Mouse (Mus musculus) retina, postnatal 7 days (tissue): ENCODE measurements around the gene Ccm2.
"Not testable (repeated sequence)": the region's sequence is repeated elsewhere in the genome, so short reads cannot be mapped to it uniquely, and the experiment has no call there.

Source experiments
- DNase-seq: peaks from one replicate; pipeline ENCODE4 v3.0.0-alpha.2; 2012; ENCODE audit warnings: low read depth, low spot score

Gene Ccm2

DNA sequence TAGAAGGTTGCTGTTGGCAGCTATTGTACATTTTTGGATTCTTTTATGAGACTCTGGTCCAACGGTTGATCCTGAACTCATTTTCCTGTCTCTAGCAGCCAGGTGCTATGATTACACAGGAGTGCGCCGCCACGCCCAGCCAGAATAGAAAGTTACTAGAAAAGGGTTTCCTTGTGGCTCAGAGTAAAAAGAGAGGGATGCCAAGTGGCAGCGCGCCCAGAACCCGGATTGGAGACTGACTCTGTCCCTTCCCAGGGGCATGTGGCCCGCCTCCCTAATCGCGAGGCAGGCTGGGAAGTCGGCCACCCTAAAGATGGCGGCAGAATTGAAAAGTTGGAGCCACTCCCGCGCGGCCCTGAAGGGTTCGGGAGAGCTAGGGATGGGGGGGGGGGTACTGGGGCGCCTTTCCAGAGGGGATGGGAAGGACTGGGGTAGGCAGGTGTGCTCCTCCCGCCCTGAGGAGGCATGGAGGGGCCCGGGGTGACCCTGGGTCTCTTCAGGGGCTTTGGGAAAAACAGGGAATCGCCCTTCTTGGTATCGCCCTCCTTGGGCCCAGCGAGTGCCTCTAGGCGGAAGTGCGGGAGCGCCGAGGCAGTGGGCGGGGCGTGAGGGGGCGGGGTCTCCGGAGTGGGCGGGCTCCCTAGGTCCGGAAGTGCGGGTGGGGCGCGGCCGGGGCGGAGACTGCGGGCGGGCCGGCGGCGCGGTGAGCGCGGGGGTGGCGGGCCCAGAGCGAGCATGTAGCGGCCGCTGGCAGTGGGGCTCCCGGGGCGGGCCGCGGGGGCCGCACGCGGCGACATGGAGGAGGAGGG lies at the start of gene Ccm2:
Gene Ccm2 (plus strand): TSS at position 683 of the 809 bp plus-strand sequence.
- DNase-seq = peak; percentile 88

DNA sequence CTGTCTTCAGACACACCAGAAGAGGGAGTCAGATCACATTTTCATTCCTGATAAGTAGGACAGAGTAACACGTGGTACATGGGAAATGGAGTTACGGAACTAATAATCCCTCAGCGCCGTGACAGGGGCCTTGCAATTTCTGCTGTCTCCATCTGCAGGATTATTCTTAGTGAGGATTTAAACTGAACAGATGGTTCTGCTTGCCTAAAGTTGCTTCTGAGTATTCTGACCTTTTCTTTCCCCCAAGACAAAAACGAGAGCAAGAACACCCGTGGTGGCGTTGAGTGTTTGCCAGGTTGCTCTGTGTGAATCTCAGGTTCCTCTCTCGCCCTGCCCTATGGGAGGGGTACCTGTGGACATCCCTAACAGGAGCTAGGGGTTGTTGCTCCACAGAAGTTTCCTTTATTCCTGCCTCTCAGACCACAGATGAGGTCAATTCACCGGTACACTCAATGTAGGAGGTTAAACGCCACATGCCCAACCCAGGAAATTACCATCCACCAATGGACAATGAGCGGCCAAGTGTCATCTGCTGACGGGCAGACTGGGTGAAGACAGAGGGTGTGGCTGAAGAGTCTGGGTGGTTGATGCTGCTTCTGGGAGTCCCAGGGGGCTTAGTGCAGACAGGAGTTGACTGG lies 49.3 kb upstream of the Ccm2 start:
- DNase-seq = peak; percentile 72

DNA sequence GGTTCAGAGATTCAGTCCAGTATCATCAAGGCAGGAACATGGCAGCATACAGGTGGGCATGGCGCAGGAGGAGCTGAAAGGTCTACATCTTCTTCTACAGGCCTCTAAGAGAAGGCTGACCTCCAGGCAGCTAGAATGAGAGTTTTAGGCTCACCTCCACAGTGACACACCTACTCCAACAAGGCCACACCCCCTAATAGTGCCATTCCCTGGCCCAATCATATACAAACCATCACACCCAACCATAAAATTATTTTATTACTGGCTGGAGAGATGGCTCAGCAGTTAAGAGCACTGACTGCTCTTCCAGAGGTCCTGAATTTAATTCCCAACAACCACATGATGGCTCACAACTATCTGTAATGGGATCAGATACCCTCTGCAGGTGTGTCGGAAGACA lies 44.2 kb upstream of the Ccm2 start:
- no peak for DNase-seq

DNA sequence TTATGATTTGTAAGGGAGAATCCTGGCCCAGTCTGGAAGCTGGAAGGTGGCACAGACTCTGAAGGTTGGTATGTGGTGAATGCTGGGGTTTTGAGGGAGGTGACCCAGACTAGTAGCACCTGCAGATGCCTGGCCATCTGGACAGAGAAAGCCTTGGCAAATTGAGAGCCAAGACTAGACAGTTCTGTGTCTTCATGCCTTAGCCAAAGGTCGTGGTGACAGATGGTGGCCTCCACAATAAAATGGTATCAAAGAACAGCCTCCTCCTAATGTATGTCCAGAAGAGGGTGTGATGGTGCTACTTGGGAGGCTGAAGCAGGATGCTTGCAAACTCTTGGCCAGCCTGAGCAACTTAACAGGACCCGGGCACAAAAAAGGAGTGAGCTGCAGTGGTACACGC lies 42.5 kb upstream of the Ccm2 start:
- no peak for DNase-seq

DNA sequence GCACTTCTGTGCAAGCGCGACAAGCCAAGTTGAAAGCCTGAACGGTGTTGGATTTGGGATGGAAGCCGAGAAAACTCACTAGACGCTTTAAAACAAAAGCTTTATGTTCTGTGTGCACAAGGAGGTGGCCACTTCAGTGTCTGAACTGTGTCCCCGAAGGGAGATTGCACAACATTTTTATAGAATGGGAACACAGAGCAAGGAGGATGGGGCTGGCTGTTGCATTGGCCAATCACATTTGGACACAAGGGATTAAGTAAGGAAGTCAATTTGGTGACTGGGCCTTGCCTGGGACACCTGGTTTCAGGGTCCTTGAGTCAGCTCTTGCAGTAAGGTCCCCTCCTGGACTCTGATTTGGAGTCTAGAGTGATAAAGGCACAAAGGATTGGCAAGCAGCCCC lies 42.0 kb upstream of the Ccm2 start:
- DNase-seq = no peak

DNA sequence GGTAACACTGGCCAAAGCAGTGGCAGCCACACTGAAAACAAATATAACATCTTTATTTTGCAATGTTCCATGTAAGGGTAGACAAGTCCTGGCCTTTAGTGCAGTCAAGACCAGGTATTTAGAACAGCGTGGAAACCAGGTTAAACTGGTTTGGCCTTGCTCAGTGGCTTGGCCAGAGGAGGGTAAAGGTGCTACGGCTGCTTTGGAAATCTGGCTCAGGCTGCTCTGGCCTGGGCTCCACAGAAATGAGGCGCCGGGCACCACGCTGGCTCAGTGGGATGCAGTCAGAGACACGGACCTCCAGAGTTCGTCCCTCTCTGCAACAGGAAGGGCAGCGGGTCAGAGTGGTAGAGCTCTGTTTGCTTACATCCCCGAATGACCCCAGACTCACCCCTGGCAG lies 40.2 kb upstream of the Ccm2 start:
- no peak for DNase-seq

DNA sequence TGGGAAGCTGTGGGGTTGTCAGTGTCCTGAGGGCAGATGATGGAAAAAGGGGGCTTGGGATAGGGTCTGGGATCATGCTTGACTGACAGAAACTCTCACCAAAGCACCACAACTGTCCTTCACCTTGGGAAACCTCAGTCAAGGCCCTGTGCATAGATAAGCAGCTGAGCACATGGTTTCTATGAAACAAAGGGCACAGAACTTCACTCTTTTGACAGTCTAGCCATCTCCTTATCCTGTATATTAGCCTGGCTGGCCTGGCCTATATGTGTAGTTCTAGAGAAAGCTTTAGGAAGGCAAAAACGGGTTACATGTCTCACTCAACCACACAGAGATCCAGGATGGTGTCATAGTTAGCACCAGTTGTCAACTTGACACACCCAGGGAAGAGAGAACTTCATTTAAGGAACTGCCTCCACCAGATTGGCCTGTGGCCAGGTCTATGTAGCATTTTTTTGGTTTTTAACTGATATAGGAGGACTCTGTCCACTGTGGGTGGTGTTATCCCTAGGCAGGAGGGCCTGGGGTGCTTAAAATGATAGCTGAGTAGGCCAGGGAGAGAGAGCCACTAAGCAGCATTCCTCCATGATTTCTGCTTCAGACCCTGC lies 38.3 kb upstream of the Ccm2 start:
- no peak for DNase-seq

DNA sequence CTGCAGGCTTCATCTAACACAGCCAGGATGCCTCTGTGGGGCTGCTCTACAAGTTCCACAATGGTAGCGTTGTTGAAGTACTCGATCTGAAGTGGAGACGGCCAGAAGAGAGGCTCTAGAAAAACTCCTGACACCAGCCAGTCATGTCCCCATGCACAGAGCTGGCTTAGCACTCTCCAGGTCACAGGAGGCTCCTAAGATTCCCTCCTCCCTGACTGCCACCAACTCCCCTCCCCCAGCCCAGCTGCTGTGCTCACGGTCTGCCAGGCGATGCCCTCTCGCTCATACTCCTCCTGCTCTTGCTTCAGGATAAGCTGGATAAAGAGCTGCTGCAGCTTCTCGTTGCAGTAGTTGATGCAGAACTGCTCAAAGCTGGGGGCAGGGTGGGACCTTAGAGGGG lies 31.9 kb upstream of the Ccm2 start:
- DNase-seq = peak; percentile 86

DNA sequence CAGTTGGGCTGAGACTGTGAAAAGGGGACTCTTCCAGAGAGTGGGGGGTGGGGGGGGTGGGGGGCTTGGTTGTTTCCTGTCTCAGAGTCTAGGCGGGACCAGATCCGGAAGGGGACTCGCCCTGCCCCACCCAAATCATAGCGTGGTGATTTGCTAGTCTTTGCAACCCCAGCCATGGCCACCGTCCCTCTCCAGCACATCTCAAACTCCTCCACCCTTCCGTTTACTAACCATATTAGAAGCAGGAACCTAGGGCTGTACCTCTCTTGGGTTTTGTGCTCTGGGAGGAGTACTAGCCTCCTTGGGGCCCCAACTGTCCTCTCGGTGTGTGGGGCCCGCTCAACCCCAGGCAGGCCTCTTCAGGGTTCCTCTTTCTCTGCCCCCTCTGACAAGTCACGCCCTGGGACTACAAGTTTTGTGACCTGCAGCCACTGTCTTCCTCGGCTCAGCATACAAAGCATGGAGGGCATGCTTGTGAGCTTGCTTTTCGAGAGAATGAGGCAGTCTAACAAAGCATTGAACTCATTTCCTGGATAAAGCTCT lies 27.1 kb upstream of the Ccm2 start:
- DNase-seq = no peak

DNA sequence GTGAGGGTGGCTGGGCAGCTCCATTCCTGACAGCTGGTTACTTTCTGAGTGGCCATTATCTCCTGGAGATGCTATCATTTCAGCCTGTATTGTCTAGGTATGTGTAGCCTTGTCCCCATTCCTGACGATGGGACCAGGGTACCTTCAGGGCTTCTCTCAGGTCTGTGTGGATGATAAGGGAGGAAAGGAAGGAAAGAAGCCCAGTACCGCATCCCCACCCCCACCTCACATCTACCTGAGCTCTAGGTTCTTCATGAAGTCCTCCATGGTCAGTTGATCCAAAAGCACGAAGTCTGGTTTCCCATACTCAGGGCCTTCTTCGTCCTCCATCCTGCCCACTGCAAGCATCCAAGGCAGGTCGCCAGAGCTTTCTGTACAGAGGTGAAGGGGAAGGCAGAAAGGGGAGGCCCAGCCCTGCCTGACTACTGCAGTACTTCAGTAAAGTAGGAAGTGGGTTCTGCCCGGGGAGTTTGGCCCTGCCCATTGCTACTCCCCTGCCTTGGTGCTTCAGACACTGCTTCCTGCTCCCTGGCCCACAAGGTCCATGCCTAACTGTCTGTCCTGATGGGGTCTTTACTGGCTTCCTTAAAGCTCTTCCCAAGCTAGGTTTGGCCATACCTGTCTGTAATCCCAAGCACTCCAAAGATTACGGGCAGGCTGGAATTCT lies 26.0 kb upstream of the Ccm2 start, which contains the start of gene Myo1g:
Gene Myo1g (minus strand): TSS at position 459 of the 667 bp plus-strand sequence.
- DNase-seq = no peak

DNA sequence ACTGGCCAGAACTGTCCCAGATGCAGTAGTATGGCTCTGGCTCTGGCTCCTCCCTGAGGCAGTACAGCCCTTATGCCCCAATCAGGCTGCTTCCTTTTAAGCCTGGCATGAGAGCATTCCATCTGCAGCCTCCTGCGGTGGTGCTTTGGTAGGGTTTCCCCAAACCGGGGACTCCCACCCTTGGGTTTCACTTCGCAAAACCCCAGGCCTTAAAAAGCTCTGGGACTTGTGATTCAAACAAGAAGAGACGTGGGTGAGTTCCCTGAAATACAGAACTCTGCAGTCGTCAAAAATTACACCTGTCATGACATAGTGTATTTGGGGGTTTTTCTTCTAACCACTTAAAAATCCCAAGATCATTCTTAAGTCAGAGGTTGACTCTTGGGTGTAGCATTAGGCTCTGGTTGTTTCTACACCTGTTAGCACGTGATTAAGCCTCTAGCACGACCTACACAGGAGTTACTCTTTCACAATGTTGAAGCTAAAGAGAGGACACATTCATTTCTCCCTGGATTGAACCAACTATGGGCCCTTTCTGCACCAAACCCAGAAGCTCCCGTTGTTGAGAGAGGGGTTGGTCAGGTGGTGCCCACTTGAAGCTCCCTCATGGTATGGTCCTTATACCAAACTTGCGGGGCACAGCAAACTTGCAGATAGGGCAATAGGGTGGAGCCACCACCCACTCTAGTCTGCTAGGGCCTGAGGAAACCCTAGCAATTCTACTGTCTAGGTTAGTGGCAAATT lies 23.7 kb upstream of the Ccm2 start:
- no peak for DNase-seq

DNA sequence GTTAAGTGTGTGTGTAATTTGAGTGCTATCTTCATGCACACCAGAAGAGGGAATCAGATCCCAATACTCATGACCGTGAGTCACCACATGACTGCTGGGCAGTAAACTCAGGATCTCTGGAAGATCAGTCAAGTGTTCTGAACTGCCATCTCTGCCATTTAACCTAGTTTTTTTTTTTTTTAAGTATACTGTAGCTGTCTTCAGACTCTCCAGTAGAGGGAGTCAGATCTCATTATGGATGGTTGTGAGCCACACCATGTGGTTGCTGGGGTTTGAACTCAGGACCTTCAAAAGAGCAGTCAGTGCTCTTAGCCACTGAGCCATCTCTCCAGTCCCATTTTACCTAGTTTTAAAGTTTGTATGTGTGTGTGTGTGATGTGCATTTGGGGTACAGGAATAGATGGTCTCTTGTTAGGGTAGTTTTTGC lies 23.0 kb upstream of the Ccm2 start:
- DNase-seq = no peak

DNA sequence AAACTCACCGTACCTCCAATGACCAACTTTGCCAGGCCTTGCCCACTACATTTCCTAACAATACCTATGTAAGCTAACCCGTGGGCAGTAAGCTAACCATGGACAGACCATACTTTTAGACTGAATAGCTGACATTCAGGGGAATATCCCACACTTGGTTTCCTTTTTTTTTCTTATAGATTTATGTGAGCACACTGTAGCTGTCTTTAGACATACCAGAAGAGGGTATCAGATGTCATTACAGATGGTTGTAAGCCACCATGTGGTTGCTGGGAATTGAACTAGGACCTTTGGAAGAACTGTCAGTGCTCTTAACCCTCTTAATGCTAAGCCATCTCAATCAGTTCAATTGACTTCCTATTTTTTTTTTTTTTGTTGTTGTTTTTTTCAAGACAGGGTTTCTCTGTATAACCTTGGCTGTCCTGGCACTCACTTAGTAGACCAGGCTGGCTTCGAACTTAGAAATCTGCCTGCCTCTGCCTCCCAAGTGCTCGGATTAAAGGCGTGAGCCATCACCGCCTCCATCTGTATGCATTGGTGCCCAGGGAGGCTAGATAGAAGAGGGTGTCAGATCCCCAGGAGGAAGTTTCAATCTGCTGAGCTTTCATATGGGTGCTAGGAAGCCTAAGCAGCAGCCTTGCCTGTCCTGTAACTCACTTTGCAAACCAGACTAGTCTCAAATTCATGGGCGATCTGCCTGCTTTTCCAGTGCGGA lies 22.4 kb upstream of the Ccm2 start:
- DNase-seq = no peak

DNA sequence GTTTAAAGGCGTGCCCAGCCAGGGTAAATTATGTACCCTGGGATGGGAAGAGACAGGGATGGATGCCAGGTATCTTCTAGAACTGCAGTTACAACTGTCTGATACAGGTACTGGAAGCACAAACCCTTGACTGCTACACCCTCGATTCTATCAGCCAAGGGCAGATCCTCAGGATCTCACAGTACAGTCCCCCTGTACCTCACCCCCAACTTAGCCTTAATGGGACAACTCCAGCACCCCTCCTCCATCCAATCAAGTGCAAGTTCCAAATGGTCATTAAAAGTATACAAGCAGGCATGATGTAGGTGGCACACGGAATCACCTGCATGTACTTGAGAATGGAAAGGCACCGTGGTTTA lies 21.8 kb upstream of the Ccm2 start:
- DNase-seq = no peak

DNA sequence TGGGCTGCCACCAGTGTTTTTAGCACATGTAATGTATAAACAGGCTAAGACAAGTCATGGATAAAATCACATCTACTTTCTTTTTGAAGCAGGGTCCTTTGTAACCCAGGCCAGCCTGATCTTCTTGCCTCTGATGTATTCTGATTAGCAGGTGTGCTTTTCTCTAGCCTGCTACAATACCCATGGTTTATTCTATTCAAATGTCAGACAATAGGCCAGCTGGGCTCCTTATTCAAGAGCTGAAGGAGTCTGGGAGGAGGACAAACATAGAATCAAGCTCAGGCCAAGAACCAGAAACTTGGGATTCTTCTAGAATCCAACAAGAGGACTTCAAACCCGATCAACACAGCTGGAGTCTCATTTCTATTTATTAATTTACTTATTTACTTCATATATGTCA lies 21.4 kb upstream of the Ccm2 start:
- DNase-seq = no peak

DNA sequence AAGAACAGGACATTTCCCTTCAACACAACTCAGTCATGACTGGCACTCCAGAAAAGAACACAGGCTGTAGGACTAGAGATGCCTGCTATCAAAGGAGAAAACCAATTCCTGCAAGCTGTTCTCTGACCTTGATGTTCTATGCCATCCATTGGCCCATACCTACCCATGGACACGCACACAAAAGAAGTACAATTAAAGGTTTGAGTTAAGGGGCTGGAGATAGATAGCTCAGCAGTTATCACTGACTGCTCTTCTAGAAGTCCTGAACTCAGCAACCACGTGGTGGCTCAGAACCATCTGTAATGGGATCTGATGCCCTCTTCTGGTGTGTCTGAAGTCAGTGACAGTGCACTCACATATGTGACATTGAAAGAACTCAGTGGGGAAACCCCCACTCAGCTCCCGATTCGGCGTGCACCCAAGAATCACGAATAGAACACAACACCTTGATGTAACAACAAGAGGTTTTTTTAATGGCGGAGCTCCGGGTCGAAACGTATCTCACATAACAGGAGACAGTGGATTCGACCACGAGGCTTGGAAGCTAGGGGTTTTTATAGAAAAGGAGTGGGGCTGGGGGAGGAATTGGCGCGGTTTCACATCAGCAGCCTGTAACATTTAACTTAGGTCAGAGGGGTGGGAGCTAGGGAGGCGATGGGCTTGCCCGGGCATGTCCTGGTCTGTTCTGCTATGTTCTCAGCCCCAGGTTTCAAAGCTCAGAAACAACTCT lies 20.0 kb upstream of the Ccm2 start:
- not testable (repeated sequence) for DNase-seq

DNA sequence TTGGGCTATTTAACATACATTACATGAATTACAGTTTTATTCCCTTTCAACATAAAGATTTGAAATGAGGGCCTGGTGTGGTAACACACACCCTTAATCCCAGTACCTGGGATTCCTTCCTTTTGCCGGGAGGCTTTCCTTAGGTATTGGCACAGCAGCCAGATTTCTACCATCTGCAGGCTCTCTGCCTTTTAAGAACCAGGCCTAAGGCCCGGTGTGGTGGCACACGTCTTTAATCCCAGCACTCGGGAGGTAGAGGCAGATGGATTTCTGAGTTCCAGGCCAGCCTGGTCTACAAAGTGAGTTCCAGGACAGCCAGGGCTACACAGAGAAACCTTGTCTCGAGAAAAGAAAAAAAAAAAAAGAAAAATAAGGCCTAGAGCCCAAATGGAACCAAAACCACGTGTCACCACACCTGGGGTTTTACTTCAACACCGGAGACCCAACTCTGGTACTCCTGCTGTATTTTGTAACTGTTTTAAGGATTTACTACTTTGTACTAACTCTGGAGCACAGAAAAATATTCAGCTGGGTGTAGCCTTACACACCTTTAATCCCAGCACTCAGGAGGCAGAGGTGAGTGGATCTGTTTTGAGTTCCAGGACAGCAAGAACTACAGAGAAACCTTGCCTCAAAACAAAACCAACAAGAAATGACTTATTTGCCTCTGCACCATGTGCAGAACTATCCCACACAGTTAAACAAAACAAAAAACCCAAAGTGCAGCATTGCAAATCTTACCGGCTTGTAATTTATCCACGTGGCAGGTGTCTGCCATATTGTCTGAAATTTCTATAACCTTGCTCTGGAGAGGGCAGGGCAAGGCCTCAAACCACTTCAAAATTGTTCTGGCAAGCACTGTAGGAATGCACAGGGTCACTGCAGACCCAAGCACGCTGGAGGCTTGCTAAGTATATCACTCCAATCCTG lies 19.2 kb upstream of the Ccm2 start:
- no peak for DNase-seq

DNA sequence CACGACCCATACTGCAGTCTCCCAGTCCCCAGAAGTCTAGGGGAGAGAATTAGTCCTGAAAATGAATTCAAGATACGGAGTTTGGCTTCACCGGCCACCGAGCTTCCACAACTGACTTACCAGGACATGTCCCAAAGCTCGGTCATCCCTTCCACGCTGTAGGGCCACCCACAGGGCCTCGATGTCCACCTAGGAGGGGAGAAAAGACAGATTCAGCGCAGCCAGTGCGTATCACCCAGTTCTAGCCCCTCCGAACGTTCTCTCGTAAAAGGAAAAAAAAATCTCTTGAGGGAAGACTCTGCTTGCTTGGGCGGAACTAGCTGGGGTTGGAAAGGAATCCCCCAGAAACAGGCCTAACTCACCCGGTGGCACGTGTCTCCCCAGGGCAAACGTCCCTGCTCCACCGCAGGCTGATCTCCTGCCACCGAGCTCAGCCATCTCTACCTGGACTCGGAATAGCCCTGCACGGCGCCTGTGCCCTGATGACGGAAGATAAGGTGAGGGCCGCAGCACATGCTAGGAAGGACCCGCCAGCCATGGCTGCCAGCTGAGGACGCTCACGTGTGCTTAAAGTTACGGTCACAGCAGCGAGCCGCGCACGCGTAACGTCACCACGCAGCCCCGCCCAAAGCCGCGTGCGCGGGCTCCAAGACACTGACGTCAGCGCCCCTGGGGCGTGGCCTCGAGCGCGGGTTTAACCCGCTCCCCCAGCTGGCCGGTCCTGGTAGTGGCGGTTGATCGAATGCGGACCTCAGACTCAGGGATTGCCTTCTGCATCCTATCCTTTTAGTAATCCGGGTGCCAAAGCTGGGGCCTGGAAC lies 18.3 kb upstream of the Ccm2 start:
- peak; percentile 99 for DNase-seq
